Mouse (Mus musculus): Measurements from ENCODE around the gene Rars. TPM values are rescaled to one million over a fixed set of nuclear protein-coding genes. Genes with fewer than 3 reads are reported as not detected.
A peak's percentile ranks its signal among the peaks of the same experiment; 100 is the strongest.

The Rars gene
- polyA plus RNA-seq, 1 experiment from 2014 or later: 78.5 TPM

GRCm38 (mm10) chr11:35760001-35760626 is 74.2 kb downstream of the Rars start:
- no peak overlapping the region for H3K4me2 ChIP-seq (replicated peaks)
- ATAC-seq (ENCODE audit: low FRiP score): no peak
- H3K9me3 ChIP-seq (replicated peaks): no peaks in the 10 kb centered on the region
- no peaks in the 10 kb centered on the region for H3K27me3 ChIP-seq
- no peak overlapping the region for H3K9ac ChIP-seq
- H3K4me1 ChIP-seq: no peaks in the 10 kb centered on the region
- WGBS: 91% methylated on average over 7 of the region's 7 CpGs
- H3K4me3 ChIP-seq: no peak overlapping the region
- no peak overlapping the region for H3K27ac ChIP-seq
- H3K36me3 ChIP-seq: no peaks in the 10 kb centered on the region

MicroRNAs encoded within 50 kb of the gene (microRNA counts, 519-probe panel; counts per million panel counts)
- microRNA mmu-miR-103: 5,251 counts per million, percentile 93 among the panel's probes with 10 or more counts

Small RNA genes within 50 kb of the gene (microRNA-seq; reads per million reads assigned to microRNA genes)
- gene Mir103-1: 4.3 reads per million, percentile 9 among the genes with 10 or more reads in this experiment

Other genes with a start within 250 kb of the Rars start
- gene Pank3, start 65.0 kb downstream of the Rars start, polyA plus RNA-seq (2016; fragmentation: Nextera tagmentation; extraction: Ambion mirVana): 31.8 and 34.4 TPM in 2 replicates
- gene Fbll1, start 35.6 kb downstream of the Rars start, polyA plus RNA-seq (2016; fragmentation: Nextera tagmentation; extraction: Ambion mirVana): 13.1 and 15.3 TPM in 2 replicates
- gene Wwc1, start 146.0 kb upstream of the Rars start, polyA plus RNA-seq (2016; fragmentation: Nextera tagmentation; extraction: Ambion mirVana): 14.6 and 15.2 TPM in 2 replicates